Comparison of ENCODE assay signal across 8 mouse cellular contexts in the genomic region with DNA sequence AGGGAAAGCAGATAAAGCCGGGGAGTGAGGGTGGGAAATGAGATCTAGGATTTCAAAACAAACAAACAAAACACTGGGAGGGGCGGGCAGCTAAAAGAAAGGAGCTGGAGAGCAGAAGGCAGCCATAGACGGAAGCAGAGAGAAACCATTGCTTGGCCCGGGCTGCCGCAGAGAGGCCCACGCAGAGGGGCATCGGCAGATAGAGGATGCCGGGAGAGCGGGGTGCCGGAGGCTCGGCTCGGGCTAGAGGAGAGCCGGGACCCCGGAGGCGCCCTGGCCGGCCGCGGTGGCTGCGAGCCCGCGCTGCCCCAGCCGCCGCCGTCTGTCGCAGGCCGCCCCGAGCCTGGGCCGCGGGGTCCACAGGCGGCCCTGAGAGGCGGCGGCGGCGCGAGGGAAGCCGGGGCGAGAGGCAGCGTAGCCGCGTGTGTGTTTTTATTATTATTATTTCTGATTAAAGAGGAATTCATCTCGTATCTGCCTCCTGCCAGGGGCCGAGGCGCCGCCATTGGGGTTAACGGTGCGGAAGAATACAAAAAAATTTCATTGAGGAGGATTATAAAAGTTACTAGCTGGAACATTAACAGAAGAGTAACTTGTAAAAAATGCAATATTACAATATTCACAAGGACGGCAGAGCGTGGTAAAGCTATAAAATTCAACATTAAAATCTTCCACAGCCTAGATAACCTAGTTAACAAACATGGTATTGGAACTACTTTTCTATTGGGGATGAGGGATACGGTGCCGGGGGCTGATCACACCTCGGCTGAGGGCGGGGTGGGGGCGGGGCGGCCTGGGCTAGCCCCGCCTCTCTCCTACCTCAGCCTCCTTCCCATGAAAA. TPM values are rescaled to one million over a fixed set of nuclear protein-coding genes. Genes with fewer than 3 reads are reported as not detected.
A peak's percentile ranks its signal among the peaks of the same experiment; 100 is the strongest.
DNase-seq lines count a peak whose midpoint lies in the region; ATAC-seq and TF ChIP-seq lines count a peak whose summit lies in the region.

No protein-coding gene starts in this region.

- under 1% methylated on average over 54 of the region's 55 CpGs for WGBS in forebrain, embryonic 12.5 days
- 1% methylated on average over 55 of the region's 55 CpGs for WGBS in liver, postnatal 0 days (ENCODE audit: insufficient replicate concordance)

- no peak for TF ChIP-seq CTCF in liver, postnatal 0 days (IDR thresholded peaks at IDR 0.05; ENCODE audit: low read depth)

- H3K36me3 ChIP-seq in forebrain, embryonic 12.5 days (replicated peaks): no peaks in the 10 kb centered on the region
- H3K36me3 ChIP-seq in liver, postnatal 0 days (replicated peaks; ENCODE audit: insufficient read depth, low read length): no peaks in the 10 kb centered on the region

- peak overlapping the region; percentile 56 for H3K27ac ChIP-seq in forebrain, embryonic 12.5 days
- no peak overlapping the region for H3K27ac ChIP-seq in liver, postnatal 0 days (ENCODE audit: low read depth)

- no peak for TF ChIP-seq EP300 in liver, postnatal 0 days (IDR thresholded peaks at IDR 0.05; ENCODE audit: low read depth)

- peak; percentile 43 to 60 for DNase-seq in layer of hippocampus, postnatal 10 days (ENCODE audit: low spot score in 2 of 2)
- DNase-seq in layer of hippocampus, adult 9-10 months (ENCODE audit: low spot score): no peak
- peak; percentile 91 for DNase-seq in ZHBTc4 (ENCODE audit: low read depth, low spot score)
- DNase-seq in induced T-regulatory cell, adult 2 months (ENCODE audit: low read depth): peak; percentile 42
- peak; percentile 41 for DNase-seq in liver, postnatal 0 days
- DNase-seq in frontal cortex, postnatal 10 days (ENCODE audit: low spot score in 2 of 2): no peak
- no peak for DNase-seq in thymus, postnatal 25 days

- H3K27me3 ChIP-seq in forebrain, embryonic 12.5 days: peaks cover 86% of the 10 kb centered on the region
- peaks cover 53% of the 10 kb centered on the region for H3K27me3 ChIP-seq in liver, postnatal 0 days (ENCODE audit: insufficient read depth, low read length)

- H3K4me1 ChIP-seq in forebrain, embryonic 12.5 days: peaks cover 12% of the 10 kb centered on the region
- 0 out of 2 replicates have a peak, but pooled peaks cover 2% of the 10 kb centered on the region for H3K4me1 ChIP-seq in liver, postnatal 0 days (ENCODE audit: insufficient read depth)

- peak overlapping the region; percentile 86 for H3K9ac ChIP-seq in forebrain, embryonic 12.5 days
- H3K9ac ChIP-seq in liver, postnatal 0 days (replicated peaks): peak overlapping the region; percentile 68

- peak; percentile 83 for ATAC-seq in forebrain, embryonic 12.5 days (ENCODE audit: low FRiP score)
- peak; percentile 72 for ATAC-seq in liver, postnatal 0 days

- H3K4me2 ChIP-seq in forebrain, embryonic 12.5 days: peak overlapping the region; percentile 73
- H3K4me2 ChIP-seq in liver, postnatal 0 days (ENCODE audit: low read depth, low read length): peak overlapping the region; percentile 79

- H3K4me3 ChIP-seq in forebrain, embryonic 12.5 days (replicated peaks): peak overlapping the region; percentile 59
- peak overlapping the region; percentile 52 for H3K4me3 ChIP-seq in liver, postnatal 0 days (ENCODE audit: low read depth, low read length)

- H3K9me3 ChIP-seq in forebrain, embryonic 12.5 days: no peaks in the 10 kb centered on the region
- no peaks in the 10 kb centered on the region for H3K9me3 ChIP-seq in liver, postnatal 0 days (ENCODE audit: low read length)

RNA-seq across cellular contexts. Expression of gene Pax2, which starts 29.7 kb away (rescaled TPM):
- under 1 TPM; 0.20 to 0.37 TPM for total RNA-seq in layer of hippocampus, postnatal 10 days (2021)
- 0.08 and 0.19 TPM in 2 replicates for polyA plus RNA-seq in forebrain, embryonic 12.5 days (2016; fragmentation: Nextera tagmentation; extraction: Ambion mirVana)
- not detected in 2 replicates for polyA plus RNA-seq in liver, postnatal 0 days (2015; fragmentation: Nextera tagmentation; extraction: Ambion mirVana)

Comparison
In these comparisons a context has a peak if more than half of its experiments do, and no peak if none do; other contexts are left out.
1. DNase-seq: peak in layer of hippocampus, postnatal 10 days (2 of 2), ZHBTc4 (single experiment), induced T-regulatory cell, adult 2 months (single experiment) and liver, postnatal 0 days (single experiment); none in layer of hippocampus, adult 9-10 months (single experiment), frontal cortex, postnatal 10 days (0 of 2) and thymus, postnatal 25 days (single experiment).